Mouse (Mus musculus): Measurements from ENCODE around the gene Slc2a13. TPM values are rescaled to one million over a fixed set of nuclear protein-coding genes. Genes with fewer than 3 reads are reported as not detected.

Gene Slc2a13
- total RNA-seq, 2 experiments from 2014 or later, result 0.07 TPM; not detected in 1

DNA sequence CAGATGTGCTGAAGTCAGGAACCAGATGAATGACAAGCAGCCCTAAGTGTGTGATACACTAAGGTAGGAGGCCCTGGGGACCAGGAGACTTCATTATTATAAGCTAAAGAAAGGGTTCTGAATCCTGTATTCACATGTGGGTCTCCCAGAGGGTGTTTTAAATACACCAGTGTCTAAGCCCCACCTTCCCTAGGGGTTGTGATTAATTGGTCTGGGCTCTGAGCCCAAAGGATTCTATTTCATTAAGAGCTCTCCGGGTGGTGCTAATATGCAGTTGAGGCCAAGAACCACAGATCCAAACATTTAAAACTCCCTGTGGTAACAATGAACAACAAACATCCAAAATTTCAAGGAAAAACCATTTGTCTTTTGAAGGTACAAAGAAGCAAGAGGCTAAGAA, 70.4 kb downstream of the Slc2a13 start:
- ATAC-seq (ENCODE audit: poor library complexity, severe bottlenecking), result no peak

DNA sequence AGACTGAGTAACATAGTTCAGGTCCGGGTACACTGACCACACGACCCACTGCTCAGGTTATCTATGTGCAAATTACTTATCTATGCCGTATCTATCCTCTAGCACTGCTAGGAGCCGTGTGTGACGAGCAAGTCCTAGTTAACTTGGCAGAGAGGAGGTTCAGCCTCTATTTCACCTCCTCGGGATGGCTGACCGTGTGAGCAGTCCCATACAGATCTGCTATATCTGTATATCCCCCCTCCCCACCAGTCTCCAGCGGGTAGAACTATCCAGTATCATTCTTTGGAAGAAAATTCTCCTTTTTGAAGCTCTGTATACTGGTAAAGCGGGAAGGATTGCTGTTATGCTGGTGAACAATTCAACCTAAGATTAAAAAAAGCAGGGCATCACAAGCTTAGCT, 70.8 kb downstream of the Slc2a13 start:
- ATAC-seq (ENCODE audit: poor library complexity, severe bottlenecking), result no peak

DNA sequence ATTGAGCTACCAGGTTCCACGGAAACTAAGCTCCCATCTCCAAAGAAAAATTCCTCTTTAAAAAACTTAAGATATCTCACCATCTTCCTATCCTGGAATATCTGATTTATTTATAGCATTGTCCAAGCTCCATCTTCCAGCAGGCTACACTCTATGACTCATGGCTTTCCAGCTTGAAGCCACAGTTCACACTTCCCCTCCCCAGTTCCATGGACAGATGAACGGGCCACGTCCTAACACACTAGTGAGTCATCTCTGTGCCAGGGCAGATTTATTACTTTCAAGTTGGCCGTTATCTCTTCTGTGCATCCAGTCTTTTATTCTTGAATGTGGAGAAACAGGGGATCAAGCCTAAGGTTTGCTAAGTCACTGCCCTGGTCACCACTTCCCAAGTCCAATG, 78.0 kb downstream of the Slc2a13 start:
- no peak for ATAC-seq (ENCODE audit: poor library complexity, severe bottlenecking)

DNA sequence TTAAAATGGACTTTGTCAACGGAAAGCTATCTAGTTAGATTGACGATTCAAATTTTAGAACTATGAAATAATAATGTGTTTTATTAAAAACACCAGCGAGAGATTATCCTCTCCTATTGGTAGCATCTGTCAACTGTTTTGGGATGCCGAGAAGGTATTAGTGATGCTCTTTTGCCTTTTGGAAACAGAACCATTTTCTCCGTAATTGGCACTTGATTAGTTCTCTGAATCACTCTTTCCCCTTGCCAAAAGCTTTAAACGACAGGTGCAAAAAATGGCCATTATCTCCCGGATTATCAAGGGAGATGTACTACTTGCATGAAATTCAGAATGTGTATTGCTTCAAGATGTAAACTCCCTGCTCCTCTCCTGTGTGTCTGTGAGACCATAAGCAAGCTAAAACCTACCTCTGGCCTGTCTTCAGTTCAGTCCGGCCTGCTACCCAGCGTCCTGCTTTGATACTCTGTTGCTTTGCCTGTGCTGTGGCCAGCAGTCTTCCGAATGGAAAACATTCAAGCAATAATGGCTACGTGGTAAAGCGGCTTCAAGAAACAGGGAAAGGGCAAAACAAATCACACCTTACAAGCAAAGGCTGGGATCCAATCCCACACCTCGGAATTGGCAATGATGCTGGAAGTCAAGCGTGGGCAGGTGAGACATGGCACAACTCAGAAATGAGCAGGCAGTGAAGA, 93.0 kb downstream of the Slc2a13 start:
- no peak for ATAC-seq (ENCODE audit: poor library complexity, severe bottlenecking)

DNA sequence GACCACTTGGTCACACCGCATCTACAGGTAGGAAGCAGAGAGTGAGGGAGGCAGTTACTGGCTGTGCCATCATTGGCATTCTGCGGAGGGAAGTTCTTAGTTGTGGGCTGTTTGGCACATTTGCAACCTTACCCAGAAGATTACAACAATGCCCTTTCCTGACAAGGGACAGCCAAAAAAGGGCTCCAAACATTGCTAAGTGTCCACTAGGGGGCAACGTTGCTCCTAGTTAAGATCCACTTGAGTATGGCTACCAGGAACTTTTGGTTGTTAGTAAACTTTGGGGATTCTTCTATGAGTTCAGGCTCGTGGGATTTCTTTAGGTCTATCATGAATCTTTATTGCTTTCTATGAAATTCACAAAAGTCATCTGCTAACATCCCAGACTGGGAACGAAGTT, 95.3 kb downstream of the Slc2a13 start:
- peak; percentile 54 for ATAC-seq (ENCODE audit: poor library complexity, severe bottlenecking)

DNA sequence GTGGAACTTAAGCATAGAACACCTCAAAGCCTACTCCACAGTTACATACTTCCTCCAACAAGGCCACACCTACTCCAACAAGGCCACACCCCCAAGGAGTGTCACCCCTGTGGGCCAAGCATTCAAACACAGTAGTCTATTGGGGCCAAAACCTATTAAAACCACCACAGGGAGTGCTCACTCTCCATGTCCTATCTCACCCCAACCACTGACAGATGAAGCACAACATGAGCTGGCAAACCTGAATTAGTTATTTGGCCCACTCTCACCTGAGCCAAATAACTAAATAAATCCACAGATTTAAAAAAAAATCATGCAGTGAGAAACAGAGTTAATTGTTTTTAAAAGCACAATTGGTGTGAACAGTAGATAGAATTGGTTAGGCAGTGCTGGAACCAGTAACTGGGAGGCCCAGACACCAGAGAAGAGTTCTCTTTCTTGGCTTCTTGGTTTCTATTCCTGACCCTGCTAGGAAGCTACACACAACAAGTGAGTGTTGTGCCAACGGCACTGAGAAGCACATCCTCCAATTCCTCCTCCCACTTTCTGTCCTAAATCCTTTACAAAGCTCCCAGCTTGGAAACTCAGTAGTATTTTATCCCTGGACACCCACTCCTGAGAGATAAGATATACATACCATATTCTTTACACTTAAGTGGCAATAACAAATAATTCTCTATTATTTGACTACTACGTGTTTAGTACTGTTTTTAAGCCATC, 99.2 kb downstream of the Slc2a13 start:
- ATAC-seq (ENCODE audit: poor library complexity, severe bottlenecking), result no peak

DNA sequence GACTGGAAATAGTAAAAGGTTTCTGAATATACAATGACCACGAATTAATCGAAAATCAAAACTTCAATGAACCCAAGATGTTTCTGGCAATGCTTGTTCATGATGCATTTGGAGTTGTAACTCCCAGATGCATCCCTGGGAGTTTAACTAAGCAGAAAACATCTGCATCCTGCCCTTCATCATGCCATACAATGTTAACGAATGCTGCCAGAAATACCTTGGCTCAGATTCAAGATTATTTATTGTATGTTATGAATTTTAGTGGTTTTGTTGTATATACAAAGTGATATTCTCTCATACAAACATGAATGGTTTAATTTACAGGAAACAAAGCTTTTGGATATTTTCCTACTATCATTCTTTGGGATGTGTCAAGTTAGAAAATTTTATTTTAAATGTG, 107.7 kb downstream of the Slc2a13 start:
- ATAC-seq (ENCODE audit: poor library complexity, severe bottlenecking), result no peak

DNA sequence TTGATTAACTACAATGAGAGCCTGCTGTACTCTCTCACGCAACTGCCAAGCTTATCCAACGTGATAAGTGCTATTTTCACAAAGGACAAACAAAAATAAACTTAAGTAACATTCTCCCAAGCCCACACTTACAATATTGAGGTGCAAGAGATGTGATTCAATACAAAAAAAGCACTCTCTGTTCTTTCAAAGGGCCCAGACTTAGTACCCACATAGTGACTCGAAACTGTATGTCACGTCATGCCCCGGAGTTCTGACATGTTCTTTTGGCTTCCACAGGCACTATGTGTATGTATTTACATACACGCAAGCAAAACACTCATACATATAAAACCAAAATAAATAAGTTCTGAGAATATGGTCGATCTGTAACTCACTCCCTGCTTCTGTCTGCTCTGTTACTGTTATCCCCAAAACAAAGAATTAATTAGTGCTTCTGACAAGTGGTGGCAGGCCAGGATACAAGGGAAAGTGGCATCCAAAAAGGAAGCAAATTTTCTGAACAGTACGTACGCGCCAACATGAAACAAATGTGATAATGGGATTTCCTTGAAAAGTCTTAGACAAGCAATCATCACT, 109.1 kb downstream of the Slc2a13 start:
- ATAC-seq (ENCODE audit: poor library complexity, severe bottlenecking), result no peak

DNA sequence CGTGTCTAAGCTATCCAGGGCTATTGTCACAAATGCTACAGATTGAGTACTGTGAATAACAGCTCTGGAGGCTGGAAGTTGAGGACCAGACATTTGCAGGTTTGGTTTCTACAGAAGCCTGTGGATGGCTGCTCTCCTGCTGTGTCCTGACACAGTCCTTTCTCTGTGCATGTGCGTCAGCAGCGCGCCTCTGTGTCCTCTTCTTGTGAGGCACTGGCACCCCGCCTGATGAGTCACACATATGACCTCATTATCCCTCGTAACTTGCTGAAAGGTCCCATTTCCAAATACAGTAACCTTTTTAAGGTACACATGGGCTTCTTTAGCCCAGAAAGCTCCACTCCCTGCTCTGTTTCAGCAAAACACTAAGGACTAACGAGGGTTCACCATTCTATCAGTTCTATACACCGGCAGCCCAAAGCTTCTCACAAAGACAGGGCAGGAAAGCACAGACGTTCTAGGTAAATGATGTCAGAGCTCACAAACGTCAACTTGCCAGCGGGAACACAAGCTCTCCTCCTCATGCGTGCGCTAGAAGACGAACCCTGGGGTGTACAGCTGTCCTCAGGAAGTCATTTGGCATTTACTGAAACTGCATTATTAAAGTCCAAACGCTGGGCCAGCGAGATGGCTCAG, 109.9 kb downstream of the Slc2a13 start:
- no peak for ATAC-seq (ENCODE audit: poor library complexity, severe bottlenecking)

DNA sequence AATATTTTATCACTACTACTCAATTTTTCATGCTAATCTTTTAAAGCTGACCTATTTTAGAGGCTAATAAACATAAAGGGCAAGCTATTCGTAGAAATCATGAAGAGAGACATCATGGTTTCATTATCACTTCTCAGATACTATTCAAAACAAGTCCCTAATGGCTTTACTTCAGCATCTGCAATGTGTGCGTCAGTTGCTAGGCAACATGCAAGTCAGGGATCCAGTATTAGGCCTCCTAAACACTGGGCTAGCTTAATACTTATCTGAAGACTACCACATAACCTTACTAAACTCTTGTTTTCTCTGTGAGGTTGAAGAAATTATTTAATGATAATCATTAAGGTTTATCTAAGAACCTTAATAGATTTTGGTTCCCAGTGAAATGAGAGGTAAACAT, 111.1 kb downstream of the Slc2a13 start:
- no peak for ATAC-seq (ENCODE audit: poor library complexity, severe bottlenecking)

DNA sequence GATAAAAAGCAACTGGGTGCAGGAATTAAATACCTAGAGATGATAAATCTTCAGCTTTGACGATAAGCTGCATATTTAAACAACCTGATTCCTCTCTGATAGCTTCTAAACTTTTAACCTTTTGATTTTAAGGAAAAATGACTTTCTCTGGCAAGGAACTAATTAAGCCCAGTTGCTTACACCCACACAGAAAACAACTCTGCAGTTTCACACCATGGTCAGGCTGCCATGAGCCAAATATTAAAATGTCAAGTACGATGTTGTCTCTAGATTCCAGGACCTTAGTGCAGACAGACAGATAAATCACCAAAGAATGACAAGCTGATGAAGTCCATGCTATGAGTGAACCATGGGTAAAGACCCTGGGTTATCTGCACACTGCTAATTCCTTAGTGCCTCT, 115.9 kb downstream of the Slc2a13 start:
- no peak for ATAC-seq (ENCODE audit: poor library complexity, severe bottlenecking)

DNA sequence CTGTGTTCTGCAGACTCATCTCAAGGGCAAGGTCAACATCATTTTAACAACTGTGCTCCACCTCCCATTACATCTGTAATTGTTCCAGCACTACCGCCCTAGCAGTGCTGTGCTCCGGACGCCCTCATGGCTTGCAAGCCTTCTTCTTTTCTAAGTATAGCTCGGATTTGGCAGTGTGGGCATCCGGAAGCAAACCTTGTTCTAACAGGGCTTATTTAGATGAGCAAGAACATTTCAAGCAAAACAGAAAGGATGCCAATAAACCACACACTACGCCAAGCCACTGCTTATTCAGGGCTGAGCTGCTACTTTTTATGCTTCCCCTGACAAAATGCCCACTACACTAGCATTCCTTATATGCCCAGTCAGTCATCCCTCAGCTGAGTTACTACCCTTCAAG, 127.7 kb downstream of the Slc2a13 start:
- ATAC-seq (ENCODE audit: poor library complexity, severe bottlenecking), result no peak

DNA sequence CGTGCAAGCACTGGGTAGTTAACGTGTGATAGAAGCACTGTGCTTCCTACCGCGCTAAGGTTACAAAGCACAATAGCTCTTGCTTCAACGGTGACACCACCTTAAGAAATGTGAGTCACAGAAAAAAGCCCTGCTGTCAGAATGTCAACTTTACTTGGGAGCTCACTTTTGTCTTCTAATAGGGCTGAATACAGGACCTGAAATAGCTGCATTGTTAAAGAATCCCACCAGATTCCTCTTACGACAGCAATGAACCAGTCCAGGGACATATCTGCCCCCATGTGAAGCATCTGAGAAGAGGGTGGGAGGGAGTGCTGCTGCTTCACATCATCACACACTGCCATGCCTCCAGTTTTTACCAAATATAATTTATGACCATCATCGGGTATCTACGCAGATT, 129.6 kb downstream of the Slc2a13 start:
- no peak for ATAC-seq (ENCODE audit: poor library complexity, severe bottlenecking)

DNA sequence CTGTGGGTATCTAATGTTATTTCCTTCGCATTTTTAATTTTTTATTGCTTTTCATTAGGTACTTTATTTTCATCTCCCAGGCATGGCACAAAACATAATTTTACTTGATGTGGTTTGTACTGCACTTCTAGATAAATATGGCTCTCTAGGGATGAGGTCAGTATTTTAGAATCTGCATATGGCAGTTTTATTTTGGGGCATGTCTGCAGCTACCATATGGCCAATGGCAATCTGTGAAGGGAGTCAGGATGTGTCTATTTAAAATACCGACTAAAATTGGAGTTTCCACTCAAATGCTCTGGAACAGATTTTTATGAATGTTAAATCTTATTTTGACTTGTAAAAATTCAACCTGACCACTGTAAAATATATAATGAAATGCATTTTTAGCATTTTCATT, 133.2 kb downstream of the Slc2a13 start:
- ATAC-seq (ENCODE audit: poor library complexity, severe bottlenecking), result no peak

DNA sequence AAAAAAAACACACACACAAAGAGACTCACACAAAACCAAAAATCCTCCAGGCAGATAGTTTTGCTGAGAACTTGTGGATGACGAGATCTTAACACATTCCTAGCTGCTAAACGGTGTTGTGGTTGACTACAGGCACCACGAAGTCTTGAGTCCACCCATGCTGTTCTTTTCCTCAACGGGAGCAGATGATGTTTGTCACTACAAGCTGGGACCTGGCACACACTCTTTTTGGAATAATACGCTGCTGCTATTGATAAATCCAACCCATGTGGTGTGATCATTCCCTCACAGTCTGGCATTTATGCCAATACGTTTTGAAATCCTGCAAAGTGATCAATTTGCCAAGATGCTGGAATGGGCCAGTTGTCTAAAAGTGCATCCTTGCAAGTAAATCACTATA, 147.6 kb downstream of the Slc2a13 start:
- ATAC-seq (ENCODE audit: poor library complexity, severe bottlenecking), result no peak

DNA sequence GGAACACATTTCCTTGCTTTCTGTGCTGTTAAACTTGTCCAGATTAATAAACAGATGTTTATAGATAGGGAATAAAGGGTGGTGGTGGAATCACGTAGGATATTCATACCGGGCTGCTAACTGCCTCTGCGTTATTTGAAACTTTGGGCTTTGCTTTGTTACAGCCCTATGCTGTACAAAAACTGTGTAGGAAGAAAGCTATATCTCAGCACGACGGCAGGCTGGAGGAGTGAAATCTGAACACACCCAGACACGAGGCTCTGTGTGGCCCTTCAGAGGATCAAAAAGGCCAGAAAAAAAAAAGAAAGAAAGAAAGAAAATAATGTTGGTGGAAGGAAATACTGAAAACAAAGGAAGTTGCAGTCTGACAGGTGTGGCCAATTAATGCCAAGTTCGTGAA, 166.1 kb downstream of the Slc2a13 start:
- no peak for ATAC-seq (ENCODE audit: poor library complexity, severe bottlenecking)

DNA sequence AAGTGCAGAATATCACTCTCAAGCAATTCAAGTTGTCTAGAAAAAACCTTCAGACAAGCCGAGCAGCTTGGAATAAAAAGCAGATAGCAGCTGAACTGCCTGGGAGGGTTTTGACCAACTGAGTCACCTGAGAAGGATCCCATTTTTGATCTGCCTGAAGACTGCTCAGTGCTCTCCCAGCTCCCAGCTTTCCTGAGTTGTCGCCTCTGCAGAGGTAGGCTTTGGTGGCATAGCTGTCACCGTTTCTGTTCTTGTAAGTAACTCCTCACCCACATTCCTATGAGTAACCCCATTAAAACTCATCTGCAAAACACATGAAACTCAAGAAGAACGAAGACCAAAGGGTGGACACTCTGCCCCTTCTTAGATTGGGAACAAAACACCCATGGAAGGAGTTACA, 177.9 kb downstream of the Slc2a13 start:
- ATAC-seq (ENCODE audit: poor library complexity, severe bottlenecking), result no peak

DNA sequence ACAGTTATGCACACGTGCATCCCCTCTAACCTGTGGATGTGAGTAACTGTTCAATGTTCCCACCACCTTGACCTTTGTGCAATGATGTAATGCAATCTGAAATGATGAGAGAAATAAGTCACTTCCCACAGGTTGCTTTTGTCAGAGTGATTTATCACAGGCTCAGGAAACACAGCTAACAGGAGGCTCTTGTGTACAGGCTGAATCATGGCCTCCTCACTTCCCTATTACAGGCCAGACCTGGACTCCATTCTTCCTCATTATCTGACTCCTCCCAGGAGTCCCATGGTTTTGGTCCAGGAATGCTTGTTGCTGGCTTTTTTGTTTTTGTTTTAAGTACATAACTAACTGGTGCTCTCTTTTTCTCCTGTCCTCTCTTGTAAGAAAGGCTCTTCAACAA, 189.4 kb downstream of the Slc2a13 start:
- ATAC-seq (ENCODE audit: poor library complexity, severe bottlenecking), result no peak

DNA sequence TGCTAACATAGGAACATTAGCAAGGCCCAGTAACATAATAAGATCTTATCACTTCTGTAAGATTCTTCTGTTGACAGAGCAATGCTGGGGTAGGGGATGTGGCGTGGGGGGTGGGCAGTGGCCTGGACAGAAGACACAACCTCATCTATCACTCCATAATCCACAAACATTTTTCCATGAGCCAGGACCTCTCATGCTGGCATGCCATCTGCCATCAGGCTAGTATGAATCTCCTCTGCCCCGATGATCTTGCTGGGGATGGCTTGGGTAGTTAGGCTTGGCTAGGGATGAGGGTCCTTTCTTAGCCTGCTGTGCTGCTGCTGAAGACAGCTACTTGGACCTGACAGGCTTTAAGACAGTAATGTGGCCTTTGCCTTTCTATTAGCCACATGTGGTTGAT, 190.5 kb downstream of the Slc2a13 start:
- ATAC-seq (ENCODE audit: poor library complexity, severe bottlenecking), result no peak

DNA sequence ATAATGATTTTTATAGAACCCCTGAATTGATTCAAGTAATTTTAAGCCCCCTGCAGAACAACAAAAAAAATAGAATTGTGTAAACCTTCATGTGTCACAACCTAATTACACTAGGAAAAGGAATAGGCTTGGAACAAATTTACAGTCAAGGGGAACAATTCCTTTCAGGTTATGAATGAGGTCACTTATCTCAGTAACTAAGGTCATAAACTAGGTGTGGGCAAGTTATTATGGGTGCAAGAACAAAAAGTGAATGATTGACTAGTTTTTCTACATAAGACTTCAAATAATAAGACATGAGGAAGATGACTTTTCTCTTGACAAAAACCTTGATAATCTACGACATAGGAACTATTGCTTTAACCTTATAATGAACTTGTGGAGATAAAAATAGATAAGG, 191.2 kb downstream of the Slc2a13 start:
- ATAC-seq (ENCODE audit: poor library complexity, severe bottlenecking), result no peak

DNA sequence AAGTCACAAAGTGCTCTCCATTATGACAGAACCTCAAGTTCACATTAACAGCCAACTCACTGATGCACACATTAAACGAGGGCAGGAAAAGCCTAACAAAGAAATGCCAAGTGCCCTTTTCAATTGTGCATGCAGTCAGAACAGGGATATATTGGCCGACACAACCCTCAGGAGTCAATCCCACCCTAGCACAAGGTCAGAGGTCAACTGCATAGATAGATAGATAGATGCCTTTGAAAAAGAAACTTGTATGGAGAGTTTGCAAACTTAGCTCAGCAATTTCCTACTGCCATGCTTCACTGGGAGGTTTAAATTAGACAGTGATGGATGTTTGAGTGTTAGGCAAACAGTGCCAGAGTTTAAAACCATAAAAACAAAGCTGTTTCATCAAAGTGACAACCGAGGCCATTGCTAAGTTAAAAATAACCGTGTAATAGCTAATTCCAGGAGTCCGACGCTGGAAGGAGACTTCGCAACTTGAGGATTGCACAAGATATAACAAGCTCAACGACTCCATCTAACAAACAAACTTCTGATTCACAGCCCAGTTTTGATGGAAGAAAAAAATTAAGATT, 194.2 kb downstream of the Slc2a13 start:
- no peak for ATAC-seq (ENCODE audit: poor library complexity, severe bottlenecking)

DNA sequence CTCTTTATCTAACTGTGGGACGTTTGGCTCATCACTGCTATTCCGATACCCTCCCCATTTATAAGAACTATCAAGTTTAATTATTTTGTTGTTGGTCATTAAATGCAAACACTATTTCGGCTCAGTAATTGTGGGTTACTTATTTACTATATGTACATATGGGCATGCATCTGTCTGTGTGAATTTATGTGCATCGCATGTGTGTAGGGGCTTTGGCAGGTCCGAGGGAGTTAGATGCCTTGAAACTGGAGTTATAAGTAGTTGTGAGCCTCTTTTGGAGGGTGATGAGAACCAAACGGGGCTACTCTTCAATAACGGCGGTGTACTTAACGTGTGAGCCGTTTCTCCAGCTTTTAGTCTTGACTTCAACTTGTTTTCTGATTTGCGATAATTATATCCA, 195.5 kb downstream of the Slc2a13 start:
- no peak for ATAC-seq (ENCODE audit: poor library complexity, severe bottlenecking)
